Mouse (Mus musculus): ENCODE results near the gene Dnajb13.
A peak's percentile ranks its signal among the peaks of the same experiment; 100 is the strongest.

The Dnajb13 gene

GRCm38 (mm10) chr7:100514573-100514972, at the start of gene Dnajb13:
TSS of gene Dnajb13 (minus strand) at chr7:100514960.
- no peak for DNase-seq (ENCODE audit: low spot score)

- DNase-seq (ENCODE audit: low spot score) = no peak
Observed at GRCm38 (mm10) chr7:100561861-100562587, 47.3 kb upstream of the Dnajb13 start.

GRCm38 (mm10) chr7:100559331-100559730, 44.6 kb upstream of the Dnajb13 start:
- no peak for DNase-seq (ENCODE audit: low spot score)

- DNase-seq (ENCODE audit: low spot score) = no peak
Observed at GRCm38 (mm10) chr7:100557241-100557640, 42.5 kb upstream of the Dnajb13 start.

GRCm38 (mm10) chr7:100555431-100555951, 40.7 kb upstream of the Dnajb13 start:
- peak; percentile 25 for DNase-seq (ENCODE audit: low spot score)

GRCm38 (mm10) chr7:100554939-100555338, 40.2 kb upstream of the Dnajb13 start:
- DNase-seq (ENCODE audit: low spot score) = no peak

GRCm38 (mm10) chr7:100550338-100551007, 35.7 kb upstream of the Dnajb13 start:
- peak; percentile 25 for DNase-seq (ENCODE audit: low spot score)

GRCm38 (mm10) chr7:100549796-100550195, 35.0 kb upstream of the Dnajb13 start:
- no peak for DNase-seq (ENCODE audit: low spot score)

GRCm38 (mm10) chr7:100547631-100548030, 32.9 kb upstream of the Dnajb13 start:
- DNase-seq (ENCODE audit: low spot score) = no peak

- no peak for DNase-seq (ENCODE audit: low spot score)
Observed at GRCm38 (mm10) chr7:100544437-100544836, 29.7 kb upstream of the Dnajb13 start.

- DNase-seq (ENCODE audit: low spot score) = no peak
Observed at GRCm38 (mm10) chr7:100539516-100539915, 24.8 kb upstream of the Dnajb13 start.

GRCm38 (mm10) chr7:100537519-100537902, 22.8 kb upstream of the Dnajb13 start:
- DNase-seq (ENCODE audit: low spot score) = no peak

- peak; percentile 89 for DNase-seq (ENCODE audit: low spot score)
Observed at GRCm38 (mm10) chr7:100536804-100537518, 22.2 kb upstream of the Dnajb13 start, which contains the start of gene Coa4. TSS of gene Coa4 (plus strand) at chr7:100537071.

- DNase-seq (ENCODE audit: low spot score) = no peak
Observed at GRCm38 (mm10) chr7:100535831-100536230, 21.1 kb upstream of the Dnajb13 start.

GRCm38 (mm10) chr7:100534216-100534615, 19.5 kb upstream of the Dnajb13 start:
- DNase-seq (ENCODE audit: low spot score) = no peak

GRCm38 (mm10) chr7:100533503-100533902, 18.7 kb upstream of the Dnajb13 start:
- no peak for DNase-seq (ENCODE audit: low spot score)

GRCm38 (mm10) chr7:100530766-100531165, 16.0 kb upstream of the Dnajb13 start:
- no peak for DNase-seq (ENCODE audit: low spot score)

GRCm38 (mm10) chr7:100524669-100525068, 9.9 kb upstream of the Dnajb13 start:
- DNase-seq (ENCODE audit: low spot score) = no peak

- DNase-seq (ENCODE audit: low spot score) = no peak
Observed at GRCm38 (mm10) chr7:100522222-100522621, 7.5 kb upstream of the Dnajb13 start.

GRCm38 (mm10) chr7:100520663-100521285, 6.0 kb upstream of the Dnajb13 start:
- peak; percentile 58 for DNase-seq (ENCODE audit: low spot score)

- DNase-seq (ENCODE audit: low spot score) = no peak
Observed at GRCm38 (mm10) chr7:100520204-100520603, 5.4 kb upstream of the Dnajb13 start.

GRCm38 (mm10) chr7:100511602-100512001, 3.2 kb downstream of the Dnajb13 start:
- no peak for DNase-seq (ENCODE audit: low spot score)

Data from testis, postnatal 14 days (tissue).